Mouse (Mus musculus): Measurements from ENCODE around the gene Vmn1r84. TPM values are rescaled to one million over a fixed set of nuclear protein-coding genes. Genes with fewer than 3 reads are reported as not detected.

Vmn1r84 gene
- not detected in 2 replicates for polyA plus RNA-seq (2015; fragmentation: Nextera tagmentation; extraction: Ambion mirVana)

DNA sequence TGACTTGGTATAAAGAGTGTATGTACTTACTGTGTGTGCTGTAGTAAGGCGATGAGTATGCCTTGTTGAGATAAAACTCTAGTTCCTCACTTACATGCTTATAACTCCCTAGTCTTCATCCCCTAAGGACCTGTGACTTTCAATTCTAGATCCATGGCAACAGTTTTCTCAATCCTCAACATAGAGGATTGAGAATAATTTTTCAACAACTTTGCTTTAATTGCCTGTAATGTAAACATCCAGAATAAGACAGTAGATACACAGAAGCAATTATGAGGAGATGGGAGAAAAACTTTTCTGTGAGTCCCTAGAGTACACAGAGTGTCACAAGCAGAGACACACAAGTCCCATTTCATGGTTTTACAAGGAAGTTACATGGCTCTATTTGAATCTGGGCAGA, at the start of gene Vmn1r84:
TSS of gene Vmn1r84 (minus strand) at position 101 of the 400 bp plus-strand sequence.

GRCm38 (mm10) chr7:12329381-12329780, 39.7 kb downstream of the Vmn1r84 start, which contains the start of gene Vmn1r83:
Gene Vmn1r83 (minus strand): TSS chr7:12329481.

Small RNA genes within 50 kb of the gene (microRNA-seq; reads per million reads assigned to microRNA genes)
- not detected for gene Gm23521 (ENCODE audit: borderline replicate concordance, insufficient number of aligned reads)

Other genes with a start within 250 kb of the Vmn1r84 start
- not detected in 2 replicates for gene Vmn1r78, start 219.0 kb downstream of the Vmn1r84 start, polyA plus RNA-seq (2015; fragmentation: Nextera tagmentation; extraction: Ambion mirVana)
- gene Vmn1r79, start 198.0 kb downstream of the Vmn1r84 start, polyA plus RNA-seq (2015; fragmentation: Nextera tagmentation; extraction: Ambion mirVana), result not detected in 2 replicates
- not detected in 2 replicates for gene Vmn1r80, start 180.0 kb downstream of the Vmn1r84 start, polyA plus RNA-seq (2015; fragmentation: Nextera tagmentation; extraction: Ambion mirVana)
- gene Vmn1r81, start 101.0 kb downstream of the Vmn1r84 start, polyA plus RNA-seq (2015; fragmentation: Nextera tagmentation; extraction: Ambion mirVana), result not detected in 2 replicates
- not detected in 2 replicates for gene Vmn1r82, start 68.8 kb downstream of the Vmn1r84 start, polyA plus RNA-seq (2015; fragmentation: Nextera tagmentation; extraction: Ambion mirVana)
- not detected in 2 replicates for gene Vmn1r83, start 39.8 kb downstream of the Vmn1r84 start, polyA plus RNA-seq (2015; fragmentation: Nextera tagmentation; extraction: Ambion mirVana)
- 4.2 and 5.2 TPM in 2 replicates for gene Zfp551, start 53.5 kb upstream of the Vmn1r84 start, polyA plus RNA-seq (2015; fragmentation: Nextera tagmentation; extraction: Ambion mirVana)
- 14.4 and 14.5 TPM in 2 replicates for gene Zfp606, start 109.0 kb upstream of the Vmn1r84 start, polyA plus RNA-seq (2015; fragmentation: Nextera tagmentation; extraction: Ambion mirVana)
- not detected in 2 replicates for gene 2900092C05Rik, start 143.2 kb upstream of the Vmn1r84 start, polyA plus RNA-seq (2015; fragmentation: Nextera tagmentation; extraction: Ambion mirVana)
- 0.01 TPM in 1 of 2 replicates, not detected in the other for gene Vmn2r53, start 239.5 kb upstream of the Vmn1r84 start, polyA plus RNA-seq (2015; fragmentation: Nextera tagmentation; extraction: Ambion mirVana)

Measured in adrenal gland, postnatal 0 days (tissue).